8 mouse cellular contexts compared by ENCODE assay signal in genomic region chr10:26139100-26140093, GRCm38 (mm10).
A peak's percentile ranks its signal among the peaks of the same experiment; 100 is the strongest.
DNase-seq lines count a peak whose midpoint lies in the region; TF ChIP-seq lines count a peak whose summit lies in the region.

No protein-coding gene starts in this region.

- no peak for TF ChIP-seq POLR2A in heart, adult 2 months (IDR thresholded peaks at IDR 0.05; ENCODE audit: insufficient read depth, low read depth, low read length)

- no peaks in the 10 kb centered on the region for H3K36me3 ChIP-seq in heart, adult 2 months (ENCODE audit: control insufficient read depth, insufficient read depth, low read length)

- no peak overlapping the region for H3K27ac ChIP-seq in heart, adult 2 months

- 29% methylated on average over 12 of the region's 12 CpGs for WGBS in heart, adult 2 months

- 0 out of 2 replicates have a peak, but pooled peaks have one; percentile 25 for TF ChIP-seq EP300 in heart, adult 2 months (IDR thresholded peaks at IDR 0.05; ENCODE audit: insufficient read depth, low read depth, low read length)

- no peak overlapping the region for H3K4me3 ChIP-seq in heart, adult 2 months

- no peaks in the 10 kb centered on the region for H3K27me3 ChIP-seq in heart, adult 2 months (ENCODE audit: control insufficient read depth, insufficient read depth, low read length)

- intact Hi-C loops in heart, adult 2 months (cut with DNase I): loop anchor here (1.0 to 10.0 kb wide), 3 partner anchors 458 to 875 kb away; partner anchors contain the start of gene Smlr1
- intact Hi-C loops in heart, postnatal 25 days (cut with DNase I): loop anchor here (1.0 to 5.0 kb wide), 2 partner anchors 458 to 597 kb away; no protein-coding TSS in a partner anchor
- intact Hi-C loops in heart, postnatal 14 days (cut with DNase I): loop anchor here (5.0 kb wide), 1 partner anchor 877 kb away; no protein-coding TSS in a partner anchor

- H3K79me2 ChIP-seq in heart, adult 2 months (replicated peaks; ENCODE audit: control insufficient read depth, insufficient read depth, low read length): no peaks in the 10 kb centered on the region

- TF ChIP-seq CTCF in heart, adult 2 months (IDR thresholded peaks at IDR 0.05): peak; percentile 83

- DNase-seq in heart, adult 2 months: peak in 1 of 2 experiments; percentile 45
- no peak for DNase-seq in heart, postnatal 25 days (ENCODE audit: low spot score)
- peak; percentile 40 for DNase-seq in adrenal gland, adult 2 months
- DNase-seq in embryo, embryonic 10 days (ENCODE audit: low spot score): peak; percentile 73
- DNase-seq in heart, postnatal 14 days: peak; percentile 36 to 57
- DNase-seq in layer of hippocampus, adult 8-10 months (ENCODE audit: low spot score in 2 of 2): peak; percentile 18 to 62
- DNase-seq in lung, postnatal 14 days: peak; percentile 58
- DNase-seq in right cerebral cortex, adult 2 months (ENCODE audit: low spot score in 2 of 2): peak; percentile 75 to 77

- no peaks in the 10 kb centered on the region for H3K4me1 ChIP-seq in heart, adult 2 months (ENCODE audit: control insufficient read depth, insufficient read depth, low read length)

- no peak overlapping the region for H3K9ac ChIP-seq in heart, adult 2 months (ENCODE audit: low read depth, low read length)
